ENCODE assay signal across 24 mouse cellular contexts in genomic region chr8:91205897-91206296, GRCm38 (mm10).
"Had no signal": no experiment of that assay in that cellular context is flagged by ENCODE, and none has a peak within 500 bp of the region (broad histone marks: within the 10 kb centered on the region; RNA-seq: fewer than 3 reads in every experiment).

No protein-coding gene starts in this region.

- H3K9me3 ChIP-seq: heart, embryonic 13.5 days; heart, embryonic 15.5 days; hindbrain, embryonic 13.5 days; hindbrain, embryonic 15.5 days; limb, embryonic 13.5 days; limb, embryonic 15.5 days; liver, embryonic 12.5 days had no signal

- H3K9ac ChIP-seq: heart, embryonic 13.5 days; heart, embryonic 15.5 days; hindbrain, embryonic 13.5 days; hindbrain, embryonic 15.5 days; limb, embryonic 13.5 days; limb, embryonic 15.5 days; liver, embryonic 12.5 days; liver, embryonic 14.5 days had no signal

- H3K4me3 ChIP-seq: gastrocnemius, adult 2 months; heart, adult 2 months; heart, embryonic 13.5 days; heart, embryonic 15.5 days; hindbrain, embryonic 13.5 days; hindbrain, embryonic 15.5 days; limb, embryonic 13.5 days; limb, embryonic 15.5 days; liver, embryonic 12.5 days had no signal

- H3K36me3 ChIP-seq: heart, embryonic 13.5 days; heart, embryonic 15.5 days; hindbrain, embryonic 13.5 days; hindbrain, embryonic 15.5 days; limb, embryonic 13.5 days; limb, embryonic 15.5 days; liver, embryonic 12.5 days had no signal

- H3K27ac ChIP-seq: gastrocnemius, adult 2 months; heart, adult 2 months; heart, embryonic 13.5 days; heart, embryonic 15.5 days; hindbrain, embryonic 13.5 days; hindbrain, embryonic 15.5 days; hindbrain, postnatal 0 days; limb, embryonic 13.5 days; limb, embryonic 15.5 days; liver, embryonic 12.5 days; liver, embryonic 14.5 days had no signal

- ATAC-seq: hindbrain, postnatal 0 days; intestine, embryonic 16.5 days; liver, embryonic 12.5 days had no signal

- DNase-seq: gastrocnemius, adult 2 months; gastrocnemius, postnatal 10 days; gastrocnemius, postnatal 36 days; heart, adult 2 months; heart, postnatal 14 days; heart, postnatal 36 days; kidney, adult 11 months; kidney, adult 2 months; kidney, postnatal 10 days; kidney, postnatal 25 days; layer of hippocampus, adult 9-11 months; layer of hippocampus, postnatal 36 days; left cerebral cortex, postnatal 4 days had no signal

- H3K4me2 ChIP-seq: heart, embryonic 11.5 days; heart, embryonic 13.5 days; heart, embryonic 15.5 days; hindbrain, embryonic 13.5 days; hindbrain, embryonic 15.5 days; limb, embryonic 13.5 days; limb, embryonic 15.5 days; liver, embryonic 12.5 days had no signal

- H3K27me3 ChIP-seq: heart, embryonic 13.5 days; heart, embryonic 15.5 days; hindbrain, embryonic 13.5 days; hindbrain, embryonic 15.5 days; limb, embryonic 13.5 days; limb, embryonic 15.5 days; liver, embryonic 12.5 days had no signal

- H3K4me1 ChIP-seq: heart, embryonic 15.5 days; hindbrain, embryonic 13.5 days; hindbrain, embryonic 15.5 days; limb, embryonic 13.5 days; limb, embryonic 15.5 days had no signal
